Mouse (Mus musculus) central nervous system, embryonic 18 days (tissue): ENCODE data around the gene Dusp27. TPM values are rescaled to one million over a fixed set of nuclear protein-coding genes. Genes with fewer than 3 reads are reported as not detected.

Experiments used
- polyA plus RNA-seq: library from polyadenylated mRNA; depleted of rRNA; stranded (reverse); fragments of >200 nt; gene quantifications from 2 replicates; pipeline ENCODE4 v1.2.3, GENCODE M21; 2012; rRNA removed

The Dusp27 gene
- 0.47 and 0.74 TPM in 2 replicates for polyA plus RNA-seq

GRCm38 (mm10) chr1:166127719-166128118 is at the start of gene Dusp27:
Dusp27 (minus strand) TSS chr1:166127922.

GRCm38 (mm10) chr1:166130224-166130860 is 2.6 kb upstream of the Dusp27 start, which contains the start of gene Gpa33:
Gpa33 (plus strand) TSS chr1:166130238.

Other genes starting within 250 kb of the Dusp27 start
- gene Pou2f1, start 125.2 kb downstream of the Dusp27 start, polyA plus RNA-seq: 10.9 and 11.9 TPM in 2 replicates
- gene Gpa33, start 2.3 kb upstream of the Dusp27 start, polyA plus RNA-seq: 0.08 and 0.13 TPM in 2 replicates
- gene Mael, start 110.8 kb upstream of the Dusp27 start, polyA plus RNA-seq: 0.04 and 0.07 TPM in 2 replicates
- gene Ildr2, start 126.2 kb upstream of the Dusp27 start, polyA plus RNA-seq: 6.3 and 6.6 TPM in 2 replicates